Mouse (Mus musculus) CH12.LX (cell line): ENCODE results near the gene Ctsh. TPM values are rescaled to one million over a fixed set of nuclear protein-coding genes. Genes with fewer than 3 reads are reported as not detected.

Experiments used
- DNase-seq: peaks from one replicate; pipeline ENCODE4 v3.0.0-alpha.2; 2013; ENCODE audit errors: extremely low read depth
- H3K27ac ChIP-seq: 2 replicates; pipeline ENCODE4 v1.5.1; 2012; ENCODE audit warnings: low read depth, mild to moderate bottlenecking, control low read depth, moderate library complexity; ENCODE audit not compliant: insufficient read depth
- H3K27me3 ChIP-seq: replicated peaks from 2 replicates; pipeline ENCODE3; 2012; ENCODE audit warnings: inconsistent platforms
- H3K36me3 ChIP-seq, 2 experiments: replicated peaks in 1 of 2; 2 replicates each; pipeline versions ENCODE3 to v1.6.1; 2012; ENCODE audit warnings: inconsistent platforms in 1 of 2, low read length in 1 of 2, mild to moderate bottlenecking in 1 of 2, mixed read lengths in 1 of 2, moderate library complexity in 1 of 2; ENCODE audit not compliant: control insufficient read depth in 1 of 2, insufficient read depth in 1 of 2
- H3K4me1 ChIP-seq, 2 experiments: 2 replicates each; pipeline ENCODE4 v1.6.1; 2012; ENCODE audit warnings: inconsistent platforms in 1 of 2, moderate library complexity in 1 of 2; ENCODE audit not compliant: insufficient read depth in 2 of 2, control insufficient read depth in 1 of 2
- H3K4me2 ChIP-seq: 2 replicates; pipeline ENCODE4 v1.6.1; 2012; ENCODE audit warnings: low read depth, mild to moderate bottlenecking, control low read depth; ENCODE audit not compliant: poor library complexity, insufficient read depth, severe bottlenecking
- H3K4me3 ChIP-seq, 3 experiments: fragments of 150-350 bp in 1 of 3; sonication (generic) in 1 of 3; replicated peaks in 1 of 3; 2 replicates each; pipeline versions ENCODE3 to v1.5.1; 2011 to 2012; ENCODE audit warnings: low read depth in 2 of 3, low read length in 2 of 3, mild to moderate bottlenecking in 2 of 3, moderate library complexity in 2 of 3, control low read depth in 1 of 3, improper control_type of control experiment in 1 of 3, inconsistent platforms in 1 of 3, mixed read lengths in 1 of 3; ENCODE audit not compliant: poor library complexity in 1 of 3
- H3K79me2 ChIP-seq: replicated peaks from 2 replicates; pipeline ENCODE4 v1.6.1; 2012; ENCODE audit warnings: mild to moderate bottlenecking, moderate library complexity; ENCODE audit not compliant: control insufficient read depth, poor library complexity, insufficient read depth, severe bottlenecking; ENCODE audit errors: extremely low read depth
- H3K9ac ChIP-seq: 2 replicates; pipeline ENCODE4 v1.6.1; 2012; ENCODE audit warnings: low read depth, mild to moderate bottlenecking, control low read depth, moderate library complexity; ENCODE audit not compliant: insufficient read depth
- H3K9me3 ChIP-seq: replicated peaks from 2 replicates; pipeline ENCODE3; 2012; ENCODE audit warnings: low read length, inconsistent platforms, mixed read lengths
- BHLHE40 ChIP-seq: IDR thresholded peaks from 2 replicates; pipeline ENCODE4 v1.6.1; 2011; ENCODE audit warnings: mild to moderate bottlenecking, low read depth, low read length, improper control_type of control experiment
- CHD1 ChIP-seq: IDR thresholded peaks from 2 replicates; pipeline ENCODE4 v1.6.1; 2012; ENCODE audit warnings: low read depth, low read length, improper control_type of control experiment, inconsistent platforms
- CHD2 ChIP-seq: IDR thresholded peaks from 2 replicates; pipeline ENCODE4 v1.6.1; 2011; ENCODE audit warnings: low read length, improper control_type of control experiment
- ELF1 ChIP-seq: IDR thresholded peaks from 2 replicates; pipeline ENCODE4 v1.6.1; 2014; ENCODE audit warnings: low read depth, mild to moderate bottlenecking, inconsistent platforms, low read length, improper control_type of control experiment
- EP300 ChIP-seq: IDR thresholded peaks from 2 replicates; pipeline ENCODE4 v1.6.1; 2011; ENCODE audit warnings: low read length, improper control_type of control experiment
- ETS1 ChIP-seq: conservative IDR thresholded peaks from 2 replicates; pipeline ENCODE4 v1.6.1; 2012; ENCODE audit warnings: low read depth, mild to moderate bottlenecking, inconsistent platforms, low read length, improper control_type of control experiment, moderate library complexity
- GABPA ChIP-seq: IDR thresholded peaks from 2 replicates; pipeline ENCODE4 v1.6.1; 2012; ENCODE audit warnings: low read depth, low read length, improper control_type of control experiment, inconsistent platforms; ENCODE audit not compliant: insufficient replicate concordance
- IRF4 ChIP-seq: IDR thresholded peaks from 2 replicates; pipeline ENCODE4 v1.6.1; 2014; ENCODE audit warnings: low read depth, mild to moderate bottlenecking, inconsistent platforms, low read length, improper control_type of control experiment
- JUN ChIP-seq: IDR thresholded peaks from 2 replicates; pipeline ENCODE4 v1.6.1; 2011; ENCODE audit warnings: low read depth, mild to moderate bottlenecking, low read length, improper control_type of control experiment, moderate library complexity; ENCODE audit not compliant: insufficient read depth
- JUND ChIP-seq: conservative IDR thresholded peaks from 2 replicates; pipeline ENCODE4 v1.6.1; 2011; ENCODE audit warnings: low read depth, low read length, improper control_type of control experiment
- KAT2A ChIP-seq: IDR thresholded peaks from 2 replicates; pipeline ENCODE4 v1.6.1; 2012; ENCODE audit warnings: low read length, improper control_type of control experiment, inconsistent platforms; ENCODE audit not compliant: insufficient replicate concordance
- MAFK ChIP-seq: IDR thresholded peaks from 2 replicates; pipeline ENCODE4 v1.6.1; 2011; ENCODE audit warnings: low read length, improper control_type of control experiment; ENCODE audit not compliant: insufficient replicate concordance
- MAZ ChIP-seq: IDR thresholded peaks from 2 replicates; pipeline ENCODE4 v1.6.1; 2012; ENCODE audit warnings: low read depth, mild to moderate bottlenecking, inconsistent platforms, low read length, improper control_type of control experiment, moderate library complexity
- MYC ChIP-seq: IDR thresholded peaks from 2 replicates; pipeline ENCODE4 v1.6.1; 2011; ENCODE audit warnings: low read depth, mild to moderate bottlenecking, improper control_type of control experiment, low read length
- NELFE ChIP-seq: IDR thresholded peaks from 2 replicates; pipeline ENCODE4 v1.6.1; 2011; ENCODE audit warnings: low read depth, low read length, improper control_type of control experiment
- NRF1 ChIP-seq: IDR thresholded peaks from 2 replicates; pipeline ENCODE4 v1.6.1; 2014; ENCODE audit warnings: low read depth, mild to moderate bottlenecking, inconsistent platforms, low read length, improper control_type of control experiment, moderate library complexity
- POLR2A ChIP-seq: IDR thresholded peaks from 2 replicates; pipeline ENCODE4 v1.6.1; 2011; ENCODE audit warnings: low read depth, mild to moderate bottlenecking, improper control_type of control experiment, low read length
- SMC3 ChIP-seq: IDR thresholded peaks from 2 replicates; pipeline ENCODE4 v1.6.1; 2011; ENCODE audit warnings: low read depth, low read length, improper control_type of control experiment
- TCF12 ChIP-seq: IDR thresholded peaks from 2 replicates; pipeline ENCODE4 v1.6.1; 2014; ENCODE audit warnings: low read depth, mild to moderate bottlenecking, inconsistent platforms, low read length, improper control_type of control experiment
- USF2 ChIP-seq: conservative IDR thresholded peaks from 2 replicates; pipeline ENCODE4 v1.6.1; 2011; ENCODE audit warnings: low read depth, low read length, improper control_type of control experiment
- ZC3H11A ChIP-seq: IDR thresholded peaks from 2 replicates; pipeline ENCODE4 v1.6.1; 2012; ENCODE audit warnings: low read depth, mild to moderate bottlenecking, inconsistent platforms, low read length, improper control_type of control experiment
- ZKSCAN1 ChIP-seq: IDR thresholded peaks from 2 replicates; pipeline ENCODE4 v1.6.1; 2012; ENCODE audit warnings: low read depth, inconsistent platforms, low read length, improper control_type of control experiment, borderline replicate concordance
- ZMIZ1 ChIP-seq: IDR thresholded peaks from 2 replicates; pipeline ENCODE4 v1.6.1; 2012; ENCODE audit warnings: low read depth, mild to moderate bottlenecking, inconsistent platforms, low read length, improper control_type of control experiment
- dilution Hi-C: fragments of 300-500 bp; cut with MboI; formaldehyde crosslinking; loops from 2 replicates; pipeline ENCODE4 v1.14.3; 2020; ENCODE audit warnings: low sequenced_read_pairs; ENCODE audit not compliant: extremely low pct_unique_long_range_greater_than_20kb, extremely low pct_ligation_motif_present
- in situ Hi-C: fragments of 300-500 bp; cut with MboI; formaldehyde crosslinking; loops from 3 replicates; pipeline ENCODE4 v1.14.3; 2019; ENCODE audit warnings: low sequenced_read_pairs, low pct_ligation_motif_present, low pct_unique_long_range_greater_than_20kb, mixed read lengths
- polyA plus RNA-seq: library from polyadenylated mRNA; unstranded; fragments of >175 nt; gene quantifications from 2 replicates; pipeline ENCODE4 v1.2.1, GENCODE M21; 2012; ENCODE audit warnings: low read depth; ENCODE audit not compliant: insufficient read length
- total RNA-seq, 2 experiments: library from RNA; depleted of rRNA; stranded (reverse); fragments of 300-350 nt in 1 of 2; fragments of >200 nt in 1 of 2; gene quantifications; 2 replicates each; pipeline ENCODE4 v1.2.3; 2012 to 2014

Gene Ctsh
- total and polyA plus RNA-seq, 3 experiments, result 133 to 316 (median 256) TPM

DNA sequence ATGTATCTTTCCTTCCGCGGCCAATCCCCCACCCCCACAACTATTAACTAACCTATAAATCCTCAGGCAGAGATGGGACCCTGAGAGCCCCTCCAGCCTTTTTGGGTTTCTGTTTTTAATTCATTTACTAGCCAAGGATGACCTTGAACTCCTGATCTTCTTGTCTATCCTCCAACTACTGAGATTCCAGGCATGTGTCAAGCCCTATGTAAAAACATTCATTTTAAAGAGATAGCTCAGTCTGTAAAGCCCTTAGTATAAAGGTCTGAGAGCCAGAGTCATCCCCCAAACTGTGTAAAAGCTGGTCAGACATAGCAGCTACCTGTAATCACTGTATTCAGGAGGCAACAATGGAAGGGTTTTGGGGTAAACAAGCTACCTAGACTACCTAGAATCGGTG is 2.0 kb downstream of the Ctsh start:
- Histone ChIP-seq H3K9me3 (no peaks in the 10 kb centered on the region), H3K4me2 (peak overlapping the region; percentile 94), H3K4me3 (peak overlapping the region; percentile 63 to 97 (median 72)), H3K27me3 (no peaks in the 10 kb centered on the region), H3K27ac (peak overlapping the region; percentile 34; the same call in 1 of the 2 replicates), H3K9ac (peak overlapping the region; percentile 86)
- in situ Hi-C loops, result no loop called here
- DNase-seq, result no peak
- TF ChIP-seq ZMIZ1 (no peak), ELF1 (no peak)
- TF ChIP-seq, all 38 proteins: peak for 0
- peaks cover 29% of the 10 kb centered on the region for H3K79me2 ChIP-seq
- peaks cover 11 to 36% of the 10 kb centered on the region in 2 experiments for H3K4me1 ChIP-seq
- peaks cover 0 to 6% of the 10 kb centered on the region in 2 experiments for H3K36me3 ChIP-seq
- dilution Hi-C loops, result no loop called here

DNA sequence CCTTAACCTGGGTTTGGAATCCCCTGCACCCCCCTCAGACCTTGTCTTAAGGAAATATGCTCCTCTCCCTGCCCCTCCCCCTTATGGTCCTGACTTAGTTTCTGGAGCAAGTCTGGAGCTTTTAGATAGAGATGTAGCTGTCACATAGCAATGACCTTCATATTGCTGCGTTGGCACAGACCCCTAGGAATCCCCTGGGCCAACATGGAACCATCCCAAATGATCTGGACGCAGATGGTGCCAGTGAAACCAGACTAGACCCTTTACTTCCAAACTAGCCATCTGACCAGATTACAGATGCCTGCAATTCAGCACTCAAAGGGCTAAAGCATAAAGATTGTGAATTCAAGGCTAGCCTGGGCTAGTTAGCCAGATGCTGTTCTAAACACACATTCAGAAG is 2.8 kb downstream of the Ctsh start:
- Histone ChIP-seq H3K36me3 (peaks cover under 1 to 14% of the 10 kb centered on the region in 2 experiments), H3K4me3 (peak overlapping the region in 2 of 3 experiments; percentile 72 to 97), H3K4me2 (peak overlapping the region; percentile 94), H3K9ac (no peak overlapping the region), H3K27me3 (no peaks in the 10 kb centered on the region), H3K79me2 (peaks cover 29% of the 10 kb centered on the region), H3K4me1 (peaks cover 15 to 43% of the 10 kb centered on the region in 2 experiments), H3K9me3 (no peaks in the 10 kb centered on the region), H3K27ac (peak overlapping the region; percentile 34; the same call in 1 of the 2 replicates)
- dilution Hi-C loops (no loop called here), in situ Hi-C loops (no loop called here)
- TF ChIP-seq SMC3 (no peak), ZC3H11A (no peak)
- no peak for DNase-seq

GRCm38 (mm10) chr9:90059828-90060573 is 6.0 kb downstream of the Ctsh start:
- Histone ChIP-seq H3K4me3 (peak overlapping the region in 2 of 3 experiments; percentile 13 to 16), H3K27me3 (no peaks in the 10 kb centered on the region), H3K9me3 (no peaks in the 10 kb centered on the region), H3K27ac (peak overlapping the region; percentile 100), H3K9ac (peak overlapping the region; percentile 51), H3K36me3 (peaks cover 23 to 45% of the 10 kb centered on the region in 2 experiments), H3K4me2 (peak overlapping the region; percentile 96), H3K79me2 (peaks cover 26% of the 10 kb centered on the region), H3K4me1 (peaks cover 34 to 72% of the 10 kb centered on the region in 2 experiments)
- dilution Hi-C loops (no loop called here), in situ Hi-C loops (no loop called here)
- peak; percentile 90 for DNase-seq
- TF ChIP-seq IRF4 (peak; percentile 97), MYC (peak; percentile 79), ZKSCAN1 (no peak), MAFK (no peak), JUN (peak; percentile 88), KAT2A (no peak), POLR2A (peak; percentile 64), MAZ (peak; percentile 70; the same call in 1 of the 2 replicates), TCF12 (peak; percentile 25; the same call in 1 of the 2 replicates), EP300 (peak; percentile 96), NELFE (peak; percentile 70), CHD1 (peak; percentile 52; the same call in 1 of the 2 replicates), NRF1 (peak; percentile 81), BHLHE40 (peak; percentile 97), GABPA (no peak), USF2 (0 out of 2 replicates have a peak, but pooled peaks have one; percentile 6), CHD2 (peak; percentile 51; the same call in 1 of the 2 replicates), JUND (peak; percentile 92), ETS1 (peak; percentile 81), ZMIZ1 (peak; percentile 61; the same call in 1 of the 2 replicates)
